Mouse (Mus musculus): ENCODE measurements at regions not wholly inside any gene's neighbourhood (a gene's known extent, or its start where the extent isn't known, plus 50 kb on each side); places are given as distances from the start of the nearest gene placed in this dataset.

- no peak for DNase-seq (ENCODE audit: low spot score)
These were observed 1838.7 kb upstream of the Dsel start for GRCm38 (mm10) chr1:113703462-113703861.

- DNase-seq (ENCODE audit: low spot score), result no peak
These were observed 1823.9 kb upstream of the Dsel start for GRCm38 (mm10) chr1:113688614-113689013.

- peak; percentile 3 for DNase-seq (ENCODE audit: low spot score)
These were observed 1811.7 kb upstream of the Dsel start for GRCm38 (mm10) chr1:113676301-113676871.

GRCm38 (mm10) chr1:113630898-113631297 lies 1766.2 kb upstream of the Dsel start:
- DNase-seq (ENCODE audit: low spot score), result no peak
